Mouse (Mus musculus): ENCODE measurements at regions not wholly inside any gene's neighbourhood (a gene's known extent, or its start where the extent isn't known, plus 50 kb on each side); places are given as distances from the start of the nearest gene placed in this dataset.

- TF ChIP-seq POLR2A (IDR thresholded peaks at IDR 0.05; ENCODE audit: borderline replicate concordance, low read depth, low read length) (no peak), CTCF (IDR thresholded peaks at IDR 0.05; ENCODE audit: low read depth, low read length) (no peak)
These were observed 58.0 kb upstream of the Map4k3 start for GRCm38 (mm10) chr17:80786061-80786851.

All from bone marrow macrophage, adult 2 months (primary cell).